Mouse (Mus musculus) right cerebral cortex, adult 2 months (tissue): Measurements from ENCODE around the gene Kmt2e.
"Not testable (repeated sequence)": the region's sequence is repeated elsewhere in the genome, so short reads cannot be mapped to it uniquely, and the experiment has no call there.

Experiments
- DNase-seq, 2 experiments: peaks; one replicate each; pipeline ENCODE4 v3.0.0; 2021 to 2022; ENCODE audit warnings: low spot score in 2 of 2

Kmt2e gene

GRCm38 (mm10) chr5:23499257-23499656 is 65.0 kb downstream of the Kmt2e start:
- peak in 1 of 2 experiments; percentile 8 for DNase-seq

DNA sequence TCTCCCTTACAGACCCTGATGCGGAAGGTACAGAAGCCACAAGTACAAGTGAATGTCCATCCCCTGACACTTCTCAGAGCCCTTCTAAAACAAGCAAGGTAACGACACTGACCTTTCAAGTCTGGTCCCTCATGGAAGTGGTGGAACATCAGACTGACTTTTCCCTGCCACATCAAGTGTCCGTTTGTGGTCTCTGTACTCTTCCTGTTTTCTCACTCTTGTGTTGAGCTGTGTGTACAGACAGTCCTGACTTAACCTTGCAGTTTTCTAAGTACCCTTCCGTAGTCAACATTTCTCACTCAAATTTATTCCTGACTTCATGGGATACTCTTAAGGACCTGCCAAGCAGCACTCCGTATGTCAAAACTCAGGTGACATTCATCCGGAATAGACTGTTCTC is 66.5 kb downstream of the Kmt2e start:
- DNase-seq = peak in 1 of 2 experiments; percentile 3

DNA sequence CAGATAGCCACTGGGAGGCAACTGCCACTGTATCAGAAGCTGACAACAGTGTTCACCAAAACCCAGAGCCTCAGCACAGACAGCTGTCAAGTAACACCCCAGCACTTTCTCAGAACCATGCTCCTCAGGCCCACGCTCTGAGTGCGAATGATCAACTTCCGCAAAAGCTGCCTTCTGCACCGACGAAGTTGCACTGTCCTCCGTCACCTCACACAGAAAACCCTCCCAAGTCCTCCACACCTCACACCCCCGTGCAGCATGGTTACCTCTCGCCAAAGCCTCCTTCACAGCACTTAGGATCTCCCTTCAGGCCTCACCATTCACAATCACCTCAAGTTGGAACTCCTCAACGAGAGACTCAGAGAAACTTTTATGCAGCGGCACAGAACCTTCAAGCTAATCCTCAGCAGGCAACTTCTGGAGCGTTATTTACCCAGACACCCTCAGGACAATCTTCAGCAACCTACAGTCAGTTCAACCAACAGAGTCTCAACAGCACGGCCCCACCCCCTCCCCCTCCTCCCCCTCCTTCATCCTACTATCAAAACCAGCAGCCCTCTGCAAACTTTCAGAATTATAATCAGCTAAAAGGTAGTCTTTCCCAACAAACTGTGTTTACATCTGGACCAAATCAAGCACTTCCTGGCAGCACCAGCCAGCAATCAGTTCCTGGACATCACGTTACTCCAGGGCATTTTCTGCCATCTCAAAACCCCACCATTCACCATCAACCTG is 67.5 kb downstream of the Kmt2e start:
- peak; percentile 62 to 70 for DNase-seq

GRCm38 (mm10) chr5:23502317-23502937 is 68.2 kb downstream of the Kmt2e start:
- DNase-seq = no peak

GRCm38 (mm10) chr5:23505578-23505977 is 71.3 kb downstream of the Kmt2e start:
- no peak for DNase-seq

DNA sequence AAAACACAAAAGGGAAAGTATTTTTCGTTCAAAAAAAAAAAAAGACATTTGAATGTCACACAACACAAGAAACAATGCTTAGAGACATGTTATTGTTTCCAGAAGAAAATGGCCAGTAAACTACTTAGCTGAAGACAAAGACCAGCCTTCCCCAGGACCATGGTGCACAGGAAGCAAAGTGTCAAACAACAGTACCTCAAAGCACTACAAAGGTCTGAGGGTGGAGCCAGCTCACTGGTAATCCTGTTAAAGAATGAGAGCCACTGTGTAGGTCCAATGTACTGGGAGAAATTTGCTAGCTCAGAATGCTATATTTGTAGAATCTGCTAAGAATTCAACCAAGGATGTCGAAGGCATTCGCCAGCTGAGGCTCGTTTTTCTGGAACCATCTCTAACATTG is 73.0 kb downstream of the Kmt2e start:
- DNase-seq = no peak

- DNase-seq = no peak
These were observed 74.4 kb downstream of the Kmt2e start for GRCm38 (mm10) chr5:23508630-23509029.

DNA sequence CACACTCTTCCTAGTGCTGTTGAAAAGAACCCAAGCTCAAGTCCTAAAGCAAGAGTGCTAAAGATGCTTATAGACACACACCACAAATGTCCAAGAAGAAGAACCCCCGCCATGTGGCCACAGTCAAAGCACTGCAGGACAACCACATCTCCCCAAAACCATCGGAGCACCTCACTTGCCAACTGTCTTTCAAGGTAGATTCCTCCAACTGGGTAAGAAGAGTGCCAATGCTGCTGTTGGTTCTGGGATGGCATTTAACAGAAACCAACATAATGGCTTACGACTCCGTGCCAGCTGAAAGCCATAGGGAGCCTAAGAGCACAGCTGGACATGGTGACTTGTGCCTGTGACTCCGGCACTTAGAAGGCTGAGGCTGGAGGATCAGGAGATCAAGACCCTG is 77.2 kb downstream of the Kmt2e start:
- no peak for DNase-seq

GRCm38 (mm10) chr5:23512556-23512955 is 78.3 kb downstream of the Kmt2e start:
- no peak for DNase-seq

DNA sequence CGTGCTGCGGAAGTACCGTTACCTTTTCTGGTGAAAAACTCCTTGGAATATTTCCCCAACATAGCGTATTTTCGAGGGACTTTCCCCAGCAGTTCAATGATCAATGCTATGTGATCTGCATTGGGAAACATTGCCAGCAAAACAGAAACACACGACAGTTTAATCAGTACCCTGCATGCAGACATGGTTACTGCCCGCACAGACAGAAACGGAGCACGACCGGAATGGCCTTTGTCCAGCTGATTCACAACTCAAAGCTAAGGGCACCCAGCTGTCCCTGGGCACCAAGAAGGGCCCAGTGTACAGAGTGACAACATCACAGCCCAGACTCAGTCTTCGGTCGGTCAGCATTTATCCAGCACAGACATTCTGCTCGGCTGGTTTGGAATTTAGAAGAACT is 79.2 kb downstream of the Kmt2e start:
- DNase-seq = no peak

- DNase-seq = no peak
These were observed 80.8 kb downstream of the Kmt2e start for GRCm38 (mm10) chr5:23515038-23515437.

- DNase-seq = no peak
These were observed 82.7 kb downstream of the Kmt2e start for GRCm38 (mm10) chr5:23516962-23517361.

DNA sequence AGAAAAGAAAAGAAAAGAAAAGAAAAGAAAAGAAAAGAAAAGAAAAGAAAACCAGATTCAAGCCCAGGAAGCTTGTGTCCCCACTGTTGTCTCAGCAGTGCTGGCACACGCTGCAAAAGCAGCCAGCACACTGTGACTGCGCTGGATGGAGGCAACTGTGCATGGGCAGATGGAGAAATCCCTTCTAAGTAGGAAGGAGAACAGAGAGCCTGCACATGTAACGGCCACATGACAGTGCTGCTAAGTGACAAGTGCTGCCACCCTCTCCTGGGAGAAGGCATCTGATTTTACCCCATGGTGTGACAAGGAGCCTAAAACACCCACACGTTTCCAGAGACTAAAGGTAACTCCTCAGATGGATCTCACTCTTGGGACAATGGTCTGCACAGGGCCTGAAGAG is 83.6 kb downstream of the Kmt2e start:
- peak; percentile 61 to 71 for DNase-seq

DNA sequence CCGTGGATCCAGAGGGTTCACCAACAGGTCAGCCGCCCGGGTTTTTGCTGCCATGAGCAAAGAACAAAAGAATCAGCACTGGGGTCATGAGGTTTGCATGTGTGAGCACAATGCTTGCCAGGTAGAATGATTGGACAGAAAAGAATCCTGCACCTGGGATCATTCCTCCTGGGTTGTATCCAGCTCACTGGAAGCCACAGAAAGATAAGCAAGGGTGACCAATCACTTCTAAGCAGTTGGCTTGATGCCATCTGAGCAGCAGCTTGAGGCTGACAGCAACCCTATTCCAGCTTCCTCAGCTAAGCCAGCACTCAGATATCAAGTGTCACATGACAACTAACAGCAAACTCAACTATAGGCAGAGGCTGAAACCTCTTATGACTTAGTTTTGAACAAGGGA is 84.4 kb downstream of the Kmt2e start:
- no peak for DNase-seq

GRCm38 (mm10) chr5:23519679-23520078 is 85.4 kb downstream of the Kmt2e start:
- no peak for DNase-seq

DNA sequence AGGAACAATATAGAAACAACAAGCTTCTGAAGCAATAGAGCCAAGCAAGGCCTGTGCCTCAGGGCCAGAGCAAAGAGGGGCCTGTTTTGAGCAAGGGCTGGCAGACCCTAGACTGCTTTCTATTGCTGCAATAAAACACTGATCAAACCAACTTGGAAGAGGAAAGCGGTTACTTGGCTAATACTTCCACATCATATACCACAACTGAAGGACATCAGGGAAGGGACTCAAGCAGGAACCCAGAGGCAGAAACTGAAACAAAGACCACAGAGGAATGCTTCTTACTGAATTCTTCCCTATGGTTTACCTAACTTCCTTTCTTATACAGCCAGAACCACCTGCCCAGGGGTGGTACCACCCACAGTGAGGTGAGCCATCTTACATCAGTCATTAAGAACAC is 87.4 kb downstream of the Kmt2e start:
- DNase-seq = no peak

- no peak for DNase-seq
These were observed 89.7 kb downstream of the Kmt2e start for GRCm38 (mm10) chr5:23523936-23524335.

DNA sequence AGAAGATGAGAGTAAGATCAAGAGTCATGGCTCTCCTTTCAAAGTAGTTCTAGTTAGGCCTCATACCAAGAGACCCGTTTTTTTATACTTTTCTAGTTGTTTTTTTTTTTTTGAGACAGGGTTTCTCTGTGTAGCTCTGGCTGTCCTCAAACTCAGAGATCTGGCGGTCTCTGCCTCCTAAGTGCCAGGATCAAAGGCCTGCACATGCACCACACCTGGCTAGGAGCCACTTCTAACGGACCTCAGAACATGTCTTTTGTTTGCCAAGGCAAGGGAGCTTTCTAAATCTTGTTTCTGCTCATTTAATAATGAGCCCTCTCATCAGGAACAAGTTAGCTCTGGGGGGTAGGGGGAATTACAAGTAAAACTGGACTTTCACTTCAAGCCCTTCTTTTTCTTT is 90.4 kb downstream of the Kmt2e start:
- no peak for DNase-seq

GRCm38 (mm10) chr5:23531100-23531499 is 96.9 kb downstream of the Kmt2e start:
- no peak for DNase-seq

DNA sequence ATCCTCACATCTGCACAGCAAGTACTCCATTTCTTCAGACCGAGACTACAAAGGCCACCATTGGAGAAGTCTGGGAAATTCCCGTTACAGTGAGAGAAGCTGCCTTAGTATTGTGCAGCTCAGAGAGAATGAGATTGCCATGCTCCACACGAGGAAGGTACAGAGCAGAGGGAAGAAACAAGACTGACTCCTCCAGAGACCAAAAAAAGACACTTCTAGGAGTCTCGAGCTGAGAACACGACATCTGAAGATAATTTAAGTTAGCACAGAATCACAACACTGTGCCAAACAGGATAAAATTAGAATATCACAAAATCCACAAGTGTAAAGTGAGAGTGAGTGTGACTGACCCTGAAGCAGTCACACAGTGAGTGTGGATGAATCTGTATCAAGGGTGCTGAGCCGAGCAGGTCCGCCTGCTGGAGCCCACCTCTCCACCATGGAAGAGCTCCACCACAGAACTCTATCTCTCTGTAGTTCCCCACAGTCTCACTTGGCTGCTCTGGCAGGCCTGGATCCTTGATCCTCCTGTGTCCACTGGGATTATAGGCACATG is 97.4 kb downstream of the Kmt2e start:
- no peak for DNase-seq

DNA sequence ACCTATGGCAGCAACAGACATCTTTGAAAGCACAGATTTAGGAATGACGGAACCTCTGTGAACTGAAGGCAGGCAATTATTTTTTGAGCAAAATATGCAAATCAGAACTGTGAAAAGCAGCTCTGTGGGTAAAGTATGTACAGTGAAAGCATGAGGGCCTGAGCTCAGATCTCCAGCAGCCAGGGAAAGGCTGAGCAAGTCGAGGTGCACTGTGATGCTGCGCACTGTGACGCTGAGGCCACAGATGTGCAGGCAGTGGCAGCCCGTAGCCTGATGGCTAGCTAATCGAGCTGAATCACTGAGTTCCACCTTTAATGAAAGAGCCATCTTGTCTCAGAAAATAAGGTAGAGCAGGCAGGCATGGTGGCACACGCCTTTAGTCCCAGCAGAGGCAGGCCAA is 101.5 kb downstream of the Kmt2e start:
- no peak for DNase-seq

DNA sequence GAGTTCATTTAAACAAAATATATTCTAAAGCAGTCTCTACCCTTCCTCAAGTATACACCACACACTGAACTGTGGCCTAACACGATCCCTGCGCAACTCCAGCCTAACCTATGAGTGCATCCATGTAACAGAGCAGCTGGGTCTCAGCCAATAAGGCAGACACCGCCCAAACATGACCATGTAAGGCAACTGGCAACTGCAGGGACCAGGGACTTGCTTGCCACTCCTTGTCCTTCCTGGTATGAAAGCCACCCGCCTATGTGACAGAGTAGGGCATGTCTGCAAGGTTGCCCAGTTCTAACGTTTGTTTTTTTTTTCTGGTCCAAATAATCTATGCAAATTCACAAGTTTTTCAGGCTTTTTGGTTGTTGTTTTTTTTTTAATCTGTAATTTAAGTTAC is 117.4 kb downstream of the Kmt2e start:
- DNase-seq = no peak

- not testable (repeated sequence) for DNase-seq
These were observed 119.1 kb downstream of the Kmt2e start for GRCm38 (mm10) chr5:23553338-23553737.
